Mouse (Mus musculus) adrenal gland, adult 10 weeks (tissue): ENCODE measurements around the gene Mocs1. TPM values are rescaled to one million over a fixed set of nuclear protein-coding genes. Genes with fewer than 3 reads are reported as not detected.

ENCODE experiments used
- polyA plus RNA-seq: library from polyadenylated mRNA; stranded (reverse); fragments of 350-450 nt; fragmentation: Illumina TruSeq; extraction: RNeasy Lipid Tissue Mini Kit (QIAGEN cat#74804); gene quantifications from one replicate; pipeline ENCODE4 v1.2.3, GENCODE M21; 2014; ENCODE audit warnings: low read depth, low replicate concordance

The Mocs1 gene
- 3.4 TPM for polyA plus RNA-seq

GRCm38 (mm10) chr17:49428239-49428688 lies at the start of gene Mocs1:
Gene Mocs1, plus strand, starts transcription at chr17:49428362.

Other genes starting within 250 kb of the Mocs1 start
- 3.8 TPM for gene Daam2, start 136.0 kb downstream of the Mocs1 start, polyA plus RNA-seq
- gene Kif6, start 186.8 kb downstream of the Mocs1 start, polyA plus RNA-seq, result not detected